Mouse (Mus musculus): Measurements from ENCODE around the gene Ptbp1. TPM values are rescaled to one million over a fixed set of nuclear protein-coding genes. Genes with fewer than 3 reads are reported as not detected.

The Ptbp1 gene
- polyA plus RNA-seq, 1 experiment from 2014 or later, result 59.1 TPM

DNA sequence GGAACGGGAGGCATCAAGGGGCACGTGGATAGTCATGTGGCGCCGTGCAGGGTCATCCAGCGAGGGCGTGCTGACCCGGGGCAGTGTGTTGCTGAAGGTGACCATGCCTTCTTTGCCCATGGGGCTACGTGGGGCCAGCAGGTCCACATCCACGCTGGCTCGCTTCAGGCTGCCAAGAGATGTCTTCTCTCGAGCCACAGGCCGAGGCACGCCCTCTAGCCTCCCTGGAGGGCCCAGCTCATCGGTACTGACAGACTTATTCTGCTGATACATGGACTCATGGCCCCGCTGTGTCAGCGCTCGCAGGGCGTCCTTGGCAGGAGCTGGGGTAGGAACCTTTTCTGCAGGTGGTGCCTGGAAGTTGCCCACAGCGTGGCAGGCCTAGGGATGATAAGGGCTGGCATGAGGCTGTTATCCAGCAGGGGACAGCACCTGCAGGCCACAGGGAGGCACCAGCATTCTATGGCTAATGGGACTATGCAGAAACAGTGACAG lies 11.6 kb downstream of the Ptbp1 start:
- no peak overlapping the region for H3K27ac ChIP-seq (ENCODE audit: low read depth)
- DNase-seq (peak; percentile 27), ATAC-seq (peak; percentile 45; the same call in 1 of the 2 replicates)
- TF ChIP-seq EP300 (IDR thresholded peaks at IDR 0.05; ENCODE audit: low read depth) (no peak), CTCF (IDR thresholded peaks at IDR 0.05; ENCODE audit: low read depth) (peak; percentile 74)
- no peak overlapping the region for H3K4me2 ChIP-seq (ENCODE audit: low read depth, low read length)
- peaks cover 28% of the 10 kb centered on the region for H3K36me3 ChIP-seq (replicated peaks; ENCODE audit: insufficient read depth, low read length)
- H3K4me1 ChIP-seq (ENCODE audit: insufficient read depth), result no peaks in the 10 kb centered on the region
- no peak overlapping the region for H3K9ac ChIP-seq (replicated peaks)
- no peaks in the 10 kb centered on the region for H3K27me3 ChIP-seq (ENCODE audit: insufficient read depth, low read length)
- WGBS (ENCODE audit: insufficient replicate concordance), result 61% methylated on average over 19 of the region's 19 CpGs
- no peaks in the 10 kb centered on the region for H3K9me3 ChIP-seq (ENCODE audit: low read length)
- no peak overlapping the region for H3K4me3 ChIP-seq (ENCODE audit: low read depth, low read length)

DNA sequence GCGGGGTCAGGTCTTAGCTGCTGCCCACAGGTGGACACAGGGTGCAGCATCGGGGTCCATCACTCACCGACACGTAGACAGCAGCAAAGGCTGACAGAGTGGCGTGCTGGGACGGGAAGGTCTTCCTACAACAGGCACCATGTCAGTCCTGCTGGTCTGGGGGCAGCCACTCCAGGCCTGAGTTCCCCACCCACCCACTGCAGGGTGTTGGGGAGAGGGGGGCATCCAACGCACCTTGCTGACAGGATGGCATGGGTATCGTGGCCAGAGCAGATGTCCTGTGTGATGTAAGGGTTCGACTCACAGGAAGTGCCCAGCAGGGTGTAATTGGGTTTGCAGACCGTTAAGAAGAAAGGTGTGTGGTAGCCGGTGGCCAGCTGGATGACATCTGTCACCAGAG lies 12.4 kb downstream of the Ptbp1 start:
- Histone ChIP-seq H3K27ac (ENCODE audit: low read depth) (no peak overlapping the region), H3K4me1 (ENCODE audit: insufficient read depth) (no peaks in the 10 kb centered on the region), H3K4me2 (ENCODE audit: low read depth, low read length) (no peak overlapping the region), H3K4me3 (ENCODE audit: low read depth, low read length) (no peak overlapping the region), H3K36me3 (replicated peaks; ENCODE audit: insufficient read depth, low read length) (peaks cover 21% of the 10 kb centered on the region), H3K9ac (replicated peaks) (no peak overlapping the region), H3K27me3 (ENCODE audit: insufficient read depth, low read length) (no peaks in the 10 kb centered on the region), H3K9me3 (ENCODE audit: low read length) (no peaks in the 10 kb centered on the region)
- WGBS (ENCODE audit: insufficient replicate concordance), result 80% methylated on average over 11 of the region's 11 CpGs
- TF ChIP-seq EP300 (IDR thresholded peaks at IDR 0.05; ENCODE audit: low read depth) (no peak), CTCF (IDR thresholded peaks at IDR 0.05; ENCODE audit: low read depth) (no peak)
- ATAC-seq (no peak), DNase-seq (no peak)

DNA sequence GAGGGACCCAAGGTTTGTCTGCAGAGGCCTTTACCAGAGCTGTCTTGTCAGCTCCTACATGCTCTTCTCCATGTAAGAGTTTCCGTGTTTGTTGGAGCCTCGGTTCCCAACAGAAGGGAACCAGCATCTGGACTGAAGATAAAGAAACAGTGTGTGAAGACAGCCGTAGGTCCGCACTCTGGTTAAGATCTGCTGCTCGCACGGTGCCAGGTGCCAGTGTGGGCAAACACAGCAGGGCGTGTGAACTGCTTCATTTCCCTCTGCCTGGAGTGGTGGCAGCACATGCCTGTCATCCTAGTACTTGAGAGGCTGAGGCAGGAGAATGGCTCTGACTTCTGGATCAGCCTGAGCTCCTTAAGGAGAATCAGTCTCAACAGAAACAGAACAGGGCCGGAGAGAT lies 17.6 kb downstream of the Ptbp1 start:
- Histone ChIP-seq H3K27me3 (ENCODE audit: insufficient read depth, low read length) (peaks cover 18% of the 10 kb centered on the region), H3K36me3 (replicated peaks; ENCODE audit: insufficient read depth, low read length) (no peaks in the 10 kb centered on the region), H3K4me3 (ENCODE audit: low read depth, low read length) (no peak overlapping the region), H3K9me3 (ENCODE audit: low read length) (no peaks in the 10 kb centered on the region), H3K4me1 (ENCODE audit: insufficient read depth) (peaks cover 11% of the 10 kb centered on the region), H3K9ac (replicated peaks) (no peak overlapping the region), H3K27ac (ENCODE audit: low read depth) (no peak overlapping the region), H3K4me2 (ENCODE audit: low read depth, low read length) (no peak overlapping the region)
- TF ChIP-seq EP300 (IDR thresholded peaks at IDR 0.05; ENCODE audit: low read depth), result no peak
- no peak for TF ChIP-seq CTCF (IDR thresholded peaks at IDR 0.05; ENCODE audit: low read depth)
- no peak for ATAC-seq
- no peak for DNase-seq
- 79% methylated on average over 8 of the region's 8 CpGs for WGBS (ENCODE audit: insufficient replicate concordance)

- ATAC-seq, result no peak
- Histone ChIP-seq H3K27me3 (ENCODE audit: insufficient read depth, low read length) (peaks cover 18% of the 10 kb centered on the region), H3K4me1 (ENCODE audit: insufficient read depth) (peaks cover 19% of the 10 kb centered on the region), H3K4me3 (ENCODE audit: low read depth, low read length) (no peak overlapping the region), H3K27ac (ENCODE audit: low read depth) (no peak overlapping the region), H3K9me3 (ENCODE audit: low read length) (no peaks in the 10 kb centered on the region), H3K9ac (replicated peaks) (no peak overlapping the region), H3K36me3 (replicated peaks; ENCODE audit: insufficient read depth, low read length) (no peaks in the 10 kb centered on the region), H3K4me2 (ENCODE audit: low read depth, low read length) (no peak overlapping the region)
- WGBS (ENCODE audit: insufficient replicate concordance), result 35% methylated on average over 3 of the region's 3 CpGs
- no peak for TF ChIP-seq EP300 (IDR thresholded peaks at IDR 0.05; ENCODE audit: low read depth)
- no peak for TF ChIP-seq CTCF (IDR thresholded peaks at IDR 0.05; ENCODE audit: low read depth)
- no peak for DNase-seq
Measured at GRCm38 (mm10) chr10:79872862-79873261, 18.6 kb downstream of the Ptbp1 start.

GRCm38 (mm10) chr10:79873313-79873712 lies 19.1 kb downstream of the Ptbp1 start:
- H3K4me3 ChIP-seq (ENCODE audit: low read depth, low read length), result no peak overlapping the region
- ATAC-seq (no peak), DNase-seq (no peak)
- H3K4me1 ChIP-seq (ENCODE audit: insufficient read depth), result peaks cover 23% of the 10 kb centered on the region
- H3K27me3 ChIP-seq (ENCODE audit: insufficient read depth, low read length), result peaks cover 18% of the 10 kb centered on the region
- TF ChIP-seq CTCF (IDR thresholded peaks at IDR 0.05; ENCODE audit: low read depth) (no peak), EP300 (IDR thresholded peaks at IDR 0.05; ENCODE audit: low read depth) (no peak)
- no peak overlapping the region for H3K27ac ChIP-seq (ENCODE audit: low read depth)
- no peaks in the 10 kb centered on the region for H3K9me3 ChIP-seq (ENCODE audit: low read length)
- 16% methylated on average over 6 of the region's 6 CpGs for WGBS (ENCODE audit: insufficient replicate concordance)
- H3K9ac ChIP-seq (replicated peaks), result no peak overlapping the region
- H3K36me3 ChIP-seq (replicated peaks; ENCODE audit: insufficient read depth, low read length), result no peaks in the 10 kb centered on the region
- H3K4me2 ChIP-seq (ENCODE audit: low read depth, low read length), result peak overlapping the region; percentile 88

DNA sequence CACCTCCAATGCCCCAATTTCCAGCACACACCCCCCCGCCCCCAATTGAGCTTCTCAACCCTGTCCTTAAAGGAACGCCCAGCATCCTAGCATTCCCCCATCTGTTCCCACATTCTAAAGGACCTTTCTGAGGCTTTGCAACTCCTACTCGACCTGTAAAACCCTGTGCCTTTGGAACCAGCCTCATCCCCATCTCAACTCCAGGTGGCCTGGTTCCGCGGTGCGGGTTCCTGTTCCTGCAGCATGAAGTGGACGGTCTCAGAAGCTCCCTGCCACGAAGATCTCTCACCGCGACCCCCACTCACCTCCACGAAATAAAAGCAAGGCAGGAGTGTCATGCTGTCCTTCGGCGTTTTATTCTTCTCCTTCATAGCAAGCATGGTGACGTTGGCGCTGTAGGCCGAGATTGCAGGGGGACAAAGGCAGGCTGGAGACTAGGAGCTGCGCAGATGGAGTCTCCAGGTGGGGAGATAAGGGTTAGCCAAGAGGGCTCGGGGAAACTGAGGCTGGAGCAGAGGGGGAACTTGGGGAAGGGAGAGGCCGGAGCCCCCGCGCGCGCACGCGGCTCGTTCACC lies 19.6 kb downstream of the Ptbp1 start:
- WGBS (ENCODE audit: insufficient replicate concordance), result 3% methylated on average over 26 of the region's 26 CpGs
- Histone ChIP-seq H3K9ac (replicated peaks) (peak overlapping the region; percentile 55), H3K36me3 (replicated peaks; ENCODE audit: insufficient read depth, low read length) (no peaks in the 10 kb centered on the region), H3K27me3 (ENCODE audit: insufficient read depth, low read length) (peaks cover 18% of the 10 kb centered on the region), H3K4me3 (ENCODE audit: low read depth, low read length) (peak overlapping the region; percentile 62), H3K4me1 (ENCODE audit: insufficient read depth) (peaks cover 27% of the 10 kb centered on the region), H3K9me3 (ENCODE audit: low read length) (no peaks in the 10 kb centered on the region), H3K4me2 (ENCODE audit: low read depth, low read length) (peak overlapping the region; percentile 88), H3K27ac (ENCODE audit: low read depth) (no peak overlapping the region)
- DNase-seq (no peak), ATAC-seq (no peak)
- TF ChIP-seq CTCF (IDR thresholded peaks at IDR 0.05; ENCODE audit: low read depth) (no peak), EP300 (IDR thresholded peaks at IDR 0.05; ENCODE audit: low read depth) (no peak)
